Mouse (Mus musculus): Measurements from ENCODE around the gene Tcp10c.
"Not testable (repeated sequence)": the region's sequence is repeated elsewhere in the genome, so short reads cannot be mapped to it uniquely, and the experiment has no call there.

The Tcp10c gene

DNA sequence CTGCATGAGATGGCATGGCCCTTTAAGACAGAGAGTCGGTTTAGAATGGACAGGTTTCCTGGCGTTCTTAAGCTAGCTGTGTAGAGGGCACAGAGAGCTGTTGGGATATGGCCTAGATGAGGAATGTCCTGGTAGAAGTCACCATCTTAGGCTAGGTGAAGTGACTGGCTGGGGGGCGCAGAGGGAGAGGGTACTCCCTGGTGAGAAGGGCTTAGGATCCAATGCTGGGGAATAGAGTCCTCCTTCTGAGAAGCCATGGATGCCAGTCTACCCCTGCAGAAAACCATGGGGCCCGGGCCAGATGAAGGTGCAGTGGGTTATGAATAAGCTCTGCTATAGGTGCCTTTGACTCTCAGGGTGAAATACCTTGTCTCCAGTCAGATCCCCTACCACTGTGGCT, at the start of gene Tcp10c:
TSS of gene Tcp10c (plus strand) at position 52 of the 400 bp plus-strand sequence.
- not testable (repeated sequence) for DNase-seq

DNA sequence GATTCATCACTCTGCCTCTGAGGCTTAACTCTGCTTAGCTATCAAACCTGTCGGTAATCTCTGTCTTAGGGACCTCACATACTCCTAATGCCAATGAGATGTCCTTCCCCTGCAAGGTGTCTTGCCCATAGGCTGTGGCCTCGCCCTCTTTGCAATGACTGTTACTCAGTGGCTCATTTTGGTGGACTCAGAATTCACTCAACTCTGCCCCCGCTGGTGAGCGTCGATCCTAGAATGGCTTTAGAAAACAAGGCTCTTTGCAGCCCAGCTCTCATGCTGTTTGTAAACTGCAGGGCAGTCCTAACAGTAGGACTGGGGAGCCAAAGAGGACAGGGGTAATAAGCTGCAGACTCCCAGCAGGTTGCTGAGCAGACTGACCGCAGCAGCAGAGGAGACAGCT, 46.5 kb upstream of the Tcp10c start:
- DNase-seq, result peak; percentile 44

DNA sequence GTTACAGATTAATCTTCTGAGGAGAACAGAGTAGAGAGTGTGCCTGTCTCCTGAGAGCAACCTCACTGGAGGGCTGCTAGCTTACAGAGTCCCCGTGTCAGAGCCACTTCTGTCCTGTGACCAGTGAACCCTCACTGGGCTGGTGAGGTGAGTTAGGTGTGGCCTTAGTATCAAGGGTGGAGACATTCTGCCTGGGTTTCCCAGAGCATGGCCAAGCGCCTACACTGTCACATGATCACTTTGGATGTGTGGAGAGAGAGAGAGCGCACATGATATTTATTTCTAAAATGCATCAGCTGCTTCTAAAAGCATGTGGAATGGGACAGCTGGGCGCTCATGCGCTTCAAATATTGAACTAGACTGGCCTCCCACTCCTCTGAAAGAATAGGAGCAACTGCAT, 46.0 kb upstream of the Tcp10c start:
- DNase-seq, result not testable (repeated sequence)

DNA sequence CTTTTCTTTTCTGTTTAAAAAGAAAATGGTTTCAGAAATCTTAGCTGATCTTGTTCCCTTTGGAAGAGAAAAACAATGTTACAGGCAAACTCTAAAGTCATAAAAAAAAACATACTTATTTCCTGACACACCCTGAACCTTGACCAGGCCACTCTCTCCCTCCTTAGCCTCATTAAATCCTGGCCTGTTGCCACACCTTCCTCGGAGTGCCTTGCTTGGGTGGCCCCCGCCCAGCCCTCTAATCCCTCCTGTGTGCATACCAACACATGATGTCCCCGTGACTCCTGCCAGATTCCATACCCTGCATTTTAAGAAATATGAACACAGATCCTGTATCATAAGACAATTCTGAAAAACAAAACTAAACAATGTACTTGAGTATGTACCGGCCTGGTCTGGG, 45.6 kb upstream of the Tcp10c start:
- DNase-seq, result not testable (repeated sequence)

DNA sequence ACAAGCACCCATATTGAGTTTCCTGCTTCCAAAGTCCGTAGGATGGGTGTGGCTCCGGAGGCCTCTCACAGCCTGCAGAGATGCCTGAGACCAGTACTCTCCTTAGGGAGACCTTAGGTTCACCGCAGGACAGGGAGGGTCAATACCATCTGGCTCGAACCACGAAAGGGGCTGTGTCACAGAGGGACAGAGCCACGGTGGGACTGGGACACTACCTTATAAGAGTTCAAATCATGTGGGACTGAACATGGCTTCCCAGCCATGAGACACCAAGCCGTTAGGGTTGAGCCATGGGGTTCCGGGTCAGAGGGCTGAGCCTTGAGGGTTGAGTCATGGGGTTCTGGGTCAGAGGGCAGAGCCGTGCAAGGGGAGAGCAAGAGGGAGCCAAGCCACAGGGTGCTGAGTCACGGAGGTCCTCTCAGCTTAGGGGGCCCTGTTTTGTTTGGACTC, 45.2 kb upstream of the Tcp10c start:
- DNase-seq, result not testable (repeated sequence)

DNA sequence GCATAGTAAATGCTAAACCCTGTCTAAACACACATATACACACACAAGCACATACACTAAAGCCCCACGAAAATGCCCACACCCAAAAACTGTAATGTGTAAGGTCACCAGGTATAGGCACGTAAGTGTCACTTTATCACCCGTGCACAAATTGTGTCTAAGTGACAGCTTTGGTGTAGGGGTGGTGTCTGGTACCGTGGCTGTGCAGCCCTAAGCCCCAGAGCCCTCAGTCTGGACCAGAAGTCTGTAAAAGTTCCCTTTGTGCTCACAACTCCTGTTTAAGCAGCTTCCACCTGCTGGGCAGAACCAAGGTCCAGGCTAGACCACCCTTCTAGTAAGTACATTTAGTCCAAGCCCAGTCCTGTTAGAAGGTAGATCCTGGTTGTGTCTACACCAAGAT, 24.4 kb upstream of the Tcp10c start:
- not testable (repeated sequence) for DNase-seq

DNA sequence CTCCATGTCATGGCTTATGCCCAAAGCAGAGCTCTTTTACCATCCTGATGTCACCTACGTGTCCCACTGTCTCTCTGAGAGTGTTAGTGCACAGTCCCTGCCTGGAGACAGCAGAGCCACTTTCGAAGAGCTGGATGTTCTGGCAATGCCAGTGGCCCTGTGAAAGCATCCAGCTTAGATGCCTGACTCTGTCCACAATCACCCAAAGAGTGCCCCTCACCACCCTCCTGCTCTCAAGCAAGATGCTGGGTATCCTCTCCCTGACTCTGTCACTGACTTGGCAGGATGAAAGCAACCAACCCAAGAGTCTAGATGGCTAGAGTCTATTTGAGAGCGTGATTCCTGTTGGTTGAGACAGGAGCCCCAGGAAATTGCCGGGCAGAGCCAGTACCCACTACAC, 23.2 kb upstream of the Tcp10c start:
- DNase-seq, result not testable (repeated sequence)

DNA sequence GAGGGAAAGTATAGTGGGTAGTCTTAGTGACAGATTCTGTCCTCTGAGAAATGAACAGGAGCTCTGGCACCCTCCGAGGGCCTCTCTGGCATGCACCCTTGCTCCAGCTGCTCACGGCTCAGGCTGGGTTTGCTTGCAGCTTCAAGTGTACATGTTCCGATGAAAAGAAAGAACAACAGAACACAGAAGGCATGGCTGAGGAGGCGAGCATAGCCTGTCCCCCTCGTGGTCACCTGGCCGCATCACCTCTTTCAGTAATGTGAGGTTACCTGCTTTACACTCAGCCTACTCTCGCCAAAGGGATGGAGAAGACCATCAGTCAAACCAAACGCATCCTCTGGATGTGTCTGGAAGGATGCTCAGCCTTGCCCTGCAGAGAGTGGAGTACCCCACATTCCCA, 21.9 kb upstream of the Tcp10c start:
- DNase-seq, result not testable (repeated sequence)

DNA sequence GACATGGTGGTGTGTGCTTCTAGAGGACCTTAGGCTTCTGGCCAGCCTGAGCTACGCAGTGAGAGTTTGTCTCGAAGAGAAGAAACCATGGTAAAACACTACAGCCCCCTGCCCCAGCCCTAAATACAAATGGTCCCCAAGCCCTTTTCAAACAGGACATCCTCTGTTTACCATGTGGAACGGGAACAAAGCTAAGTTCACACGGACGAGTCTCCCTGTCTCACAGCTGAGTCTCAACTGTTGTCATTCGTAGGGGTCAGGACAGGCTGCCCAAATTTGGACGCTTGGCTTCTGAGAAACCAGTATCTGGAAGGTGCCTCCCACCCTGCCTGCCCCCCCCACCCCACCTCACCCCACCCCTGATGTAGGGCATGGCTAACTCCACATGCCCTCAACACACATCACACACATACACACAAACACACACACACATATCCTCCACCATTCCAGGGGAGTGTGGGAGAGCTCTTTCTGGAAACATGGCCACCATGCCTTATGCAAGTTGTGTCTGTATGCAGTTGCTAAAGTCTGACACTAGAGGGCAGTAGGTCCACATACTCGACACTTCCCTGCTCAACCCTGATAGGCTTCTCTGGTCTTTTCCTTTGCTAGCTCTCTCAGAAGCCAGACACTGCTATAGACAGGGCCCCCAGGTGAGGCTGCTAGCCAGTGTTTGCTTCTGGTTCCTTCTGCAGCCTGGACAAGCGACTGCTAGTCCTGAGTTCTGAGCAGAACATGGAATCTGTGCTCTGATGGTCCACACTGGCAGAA, 17.2 kb upstream of the Tcp10c start:
- peak; percentile 18 for DNase-seq

DNA sequence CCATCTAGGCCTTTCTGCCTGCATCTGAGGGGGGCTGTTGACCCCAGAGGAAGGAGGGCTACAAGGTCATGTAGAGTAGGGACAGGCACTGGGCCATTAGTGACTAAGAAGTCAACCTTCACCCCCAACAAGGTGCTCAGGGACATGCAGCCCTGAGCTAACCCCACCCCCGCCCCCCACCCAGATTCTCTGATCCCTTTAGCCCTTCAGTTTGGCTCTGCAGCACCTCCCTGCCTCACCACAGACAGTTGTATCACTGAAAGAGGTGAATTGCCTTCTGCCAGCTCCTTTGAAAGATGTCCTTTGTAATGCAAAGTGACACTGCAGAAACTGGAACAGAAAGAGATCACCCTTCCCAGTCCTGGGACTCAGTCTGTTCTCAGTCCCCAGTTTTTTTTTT, 16.4 kb upstream of the Tcp10c start:
- DNase-seq, result not testable (repeated sequence)

DNA sequence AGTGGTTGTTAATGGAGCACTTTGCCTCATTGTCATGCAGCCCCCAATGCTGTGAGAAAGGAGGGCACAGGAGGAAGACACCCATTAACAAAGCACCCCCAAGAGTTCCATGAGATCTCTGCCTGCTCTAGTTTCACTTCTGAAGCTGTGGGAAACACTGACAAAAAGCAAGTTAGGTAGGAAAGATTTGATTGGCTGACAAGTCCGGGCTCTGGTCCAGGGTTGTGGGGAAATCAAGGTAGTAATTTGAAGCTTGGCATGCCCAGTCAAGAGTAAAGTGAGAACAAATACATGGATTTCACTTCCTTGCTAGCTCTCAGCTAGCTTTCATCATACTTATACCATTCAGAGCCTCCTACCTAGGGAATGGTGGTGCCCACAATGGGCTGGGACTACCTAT, 14.3 kb upstream of the Tcp10c start:
- not testable (repeated sequence) for DNase-seq

DNA sequence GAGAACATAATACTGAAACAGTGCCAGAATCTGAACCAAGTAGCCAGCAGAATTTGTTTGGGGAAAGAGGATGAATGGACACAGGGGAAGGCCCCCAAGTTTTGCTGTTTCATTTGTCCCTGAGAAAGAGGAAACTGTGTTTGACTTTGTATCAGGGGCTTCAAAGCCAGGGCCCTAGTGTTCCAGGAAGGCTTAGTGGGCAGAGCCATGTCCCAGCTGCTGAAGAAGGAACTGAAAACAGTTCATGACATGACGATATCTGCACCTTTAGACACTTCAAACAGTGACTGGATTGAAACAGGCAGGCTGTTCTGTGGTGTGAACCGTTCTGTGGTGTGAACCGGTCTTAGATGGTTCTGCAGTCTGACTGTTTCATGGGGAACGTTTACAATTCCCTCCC, 8.4 kb upstream of the Tcp10c start:
- DNase-seq, result not testable (repeated sequence)

DNA sequence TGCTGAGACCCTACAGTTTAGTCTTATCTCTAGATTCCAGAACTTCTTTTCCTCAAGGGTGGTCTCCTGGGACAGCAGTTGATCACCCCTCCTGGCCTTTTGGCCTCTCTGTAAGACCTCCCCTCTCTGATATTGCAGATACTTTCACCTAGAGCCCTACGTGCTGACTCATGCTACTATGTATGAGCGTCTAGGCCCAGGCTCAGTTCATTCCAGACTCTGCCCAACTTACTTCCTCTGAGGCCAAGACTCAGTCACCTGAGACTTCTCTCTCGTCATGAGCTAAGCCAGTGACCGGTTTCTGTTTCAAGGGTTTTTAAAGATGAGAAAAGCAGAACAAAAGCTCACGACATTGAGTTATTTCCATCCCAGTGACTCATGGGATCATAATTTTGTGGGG, 4.8 kb upstream of the Tcp10c start:
- not testable (repeated sequence) for DNase-seq

DNA sequence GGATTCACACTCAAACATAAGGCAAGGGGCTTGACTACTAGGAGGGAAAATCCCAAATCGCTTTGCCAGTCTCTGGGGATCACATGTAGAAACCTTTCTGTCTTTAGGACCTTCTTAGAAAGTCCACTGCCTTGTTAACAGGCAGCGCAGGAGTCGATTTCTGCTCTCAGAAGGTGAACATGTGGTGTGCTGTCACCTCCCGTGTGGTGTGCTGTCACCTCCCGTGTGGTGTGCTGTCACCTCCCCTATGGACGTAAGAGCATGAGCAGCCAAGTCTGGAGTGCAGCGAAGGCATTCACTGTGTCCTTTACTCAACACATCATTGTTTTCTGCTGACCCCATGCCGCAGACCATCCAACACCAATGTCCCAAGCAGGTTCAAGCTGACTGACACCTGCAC, 1.1 kb upstream of the Tcp10c start:
- DNase-seq, result not testable (repeated sequence)

DNA sequence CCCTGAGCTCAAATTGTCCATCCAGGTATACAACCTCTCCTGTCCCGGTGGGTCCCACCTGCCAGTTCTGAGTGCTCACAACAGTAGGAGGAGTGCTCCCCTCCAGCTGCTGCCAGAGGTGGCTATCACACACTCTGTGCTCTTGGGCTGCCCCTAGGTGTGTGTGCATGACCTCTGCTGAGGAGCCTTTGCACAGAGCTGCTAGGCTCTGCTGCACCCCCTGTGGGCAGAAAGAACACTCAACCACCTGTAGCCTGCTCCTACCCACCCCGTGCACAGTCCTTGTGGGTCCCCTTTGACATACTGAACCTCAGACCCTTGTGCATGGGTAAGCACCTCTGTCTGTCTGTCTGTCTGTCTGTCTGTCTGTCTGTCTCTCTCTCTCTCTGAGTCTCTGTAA, 8.1 kb downstream of the Tcp10c start:
- DNase-seq, result not testable (repeated sequence)

DNA sequence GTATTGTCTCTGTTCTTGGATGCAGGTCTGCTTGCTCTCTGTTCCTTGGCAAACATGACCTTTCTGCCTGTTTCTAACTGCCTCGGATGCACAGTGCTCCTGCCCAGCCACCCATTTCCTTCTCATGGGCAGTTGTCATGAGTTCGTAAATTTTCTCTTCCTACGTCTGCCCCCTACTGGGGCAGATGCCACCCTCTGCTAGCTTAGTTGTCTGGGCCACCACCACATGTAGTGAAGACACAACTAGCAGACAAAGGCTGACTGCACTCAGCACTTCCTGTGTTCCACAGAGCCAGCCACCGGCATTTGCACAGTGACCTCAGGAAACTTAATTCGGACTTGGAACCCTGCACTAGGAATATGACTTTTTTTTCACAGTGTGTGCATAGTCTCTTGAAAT, 9.4 kb downstream of the Tcp10c start:
- DNase-seq, result not testable (repeated sequence)

DNA sequence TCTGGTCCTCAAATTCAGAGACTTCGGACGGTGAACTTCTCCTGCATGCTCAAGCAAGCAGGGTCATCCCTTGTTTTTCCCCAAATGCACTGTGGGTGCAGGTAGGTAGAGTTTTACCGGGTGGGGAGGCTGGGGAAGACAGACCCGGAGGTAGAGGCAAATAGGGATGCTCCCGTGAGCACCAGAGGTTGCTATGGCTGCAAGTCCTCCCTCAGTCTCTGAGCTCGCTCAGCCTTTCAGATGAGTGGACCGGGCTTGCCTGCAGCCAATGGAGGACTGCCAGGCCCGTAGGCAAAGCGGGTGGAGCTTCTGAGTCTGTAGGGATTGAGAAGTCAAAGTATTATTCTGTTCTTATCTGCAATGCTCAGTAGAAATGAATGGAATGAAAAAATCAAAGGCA, 9.8 kb downstream of the Tcp10c start:
- not testable (repeated sequence) for DNase-seq

DNA sequence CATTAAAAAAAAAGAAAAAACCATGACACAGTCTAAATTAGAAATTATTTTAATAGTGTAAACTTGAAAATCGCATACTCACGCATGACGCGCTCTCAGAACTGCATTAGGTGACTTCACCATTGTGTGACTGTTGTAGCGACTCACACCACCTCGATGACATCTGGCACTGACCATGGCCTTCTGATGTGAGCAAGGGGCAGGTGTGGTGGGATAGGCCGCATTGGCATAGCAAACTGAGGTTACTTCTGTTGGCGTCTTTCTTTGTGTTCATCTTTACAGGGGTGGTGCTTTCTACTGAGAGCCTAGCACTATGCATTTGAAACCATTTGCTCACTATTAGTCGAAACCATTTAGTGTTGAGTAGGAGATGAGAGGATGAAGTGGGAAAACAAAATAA, 12.8 kb downstream of the Tcp10c start:
- not testable (repeated sequence) for DNase-seq

DNA sequence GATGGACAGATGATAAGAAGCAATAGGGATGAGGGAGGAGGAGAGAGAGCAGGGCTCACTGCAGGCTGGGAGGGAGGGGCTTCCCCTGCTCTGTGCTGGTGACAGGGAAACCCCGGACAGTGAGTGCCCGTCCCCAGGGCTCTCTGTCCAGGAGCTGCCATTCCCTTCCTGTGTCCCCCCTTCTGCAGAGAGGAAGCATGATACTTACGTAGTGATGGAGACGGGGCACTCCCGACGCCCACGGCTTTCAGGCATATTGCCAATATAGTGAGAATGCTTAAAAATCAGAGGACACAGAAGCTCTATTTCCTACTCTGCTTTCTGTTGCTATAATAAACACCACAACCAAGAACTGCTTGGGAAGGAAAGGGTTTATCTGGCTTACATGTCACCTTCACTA, 14.3 kb downstream of the Tcp10c start:
- DNase-seq, result not testable (repeated sequence)

DNA sequence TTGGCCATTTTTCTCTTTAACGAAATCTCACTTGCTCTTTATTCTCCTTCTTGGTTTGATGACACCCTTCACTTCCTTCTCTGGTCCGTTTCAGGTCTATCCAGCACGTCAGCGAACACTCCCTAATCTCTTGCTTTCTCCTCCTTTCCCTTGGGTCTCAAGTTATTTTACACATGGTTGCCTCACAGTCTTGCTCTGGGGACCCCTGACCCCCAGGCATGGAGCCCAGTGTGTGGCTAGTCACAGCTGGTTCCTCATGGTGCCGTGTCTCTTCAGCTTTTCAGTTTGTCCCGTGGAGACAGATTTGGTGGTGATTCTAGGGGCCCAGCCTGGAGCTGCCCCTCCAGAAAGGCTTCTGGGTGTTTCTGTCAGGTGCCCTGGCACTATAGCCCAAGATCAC, 16.4 kb downstream of the Tcp10c start:
- not testable (repeated sequence) for DNase-seq

DNA sequence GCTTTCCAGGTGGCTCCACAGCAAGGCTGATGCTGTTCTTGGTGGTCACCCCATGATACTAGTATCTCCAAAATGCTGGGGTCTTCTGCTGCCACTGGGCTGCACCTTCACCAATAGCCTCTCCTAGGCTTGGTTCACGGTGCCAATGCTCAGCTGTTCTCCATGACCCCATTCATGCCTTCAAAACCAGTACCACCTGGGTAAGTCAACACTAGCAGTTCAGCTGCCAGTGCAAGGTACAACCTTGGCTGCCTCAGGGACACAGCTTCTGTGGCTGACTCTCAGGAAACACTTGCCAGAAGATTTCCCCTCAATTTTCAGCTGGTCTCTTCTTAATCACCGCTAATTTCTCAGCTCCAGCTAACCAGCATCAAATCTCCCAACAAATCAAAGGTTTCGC, 24.0 kb downstream of the Tcp10c start:
- DNase-seq, result not testable (repeated sequence)

DNA sequence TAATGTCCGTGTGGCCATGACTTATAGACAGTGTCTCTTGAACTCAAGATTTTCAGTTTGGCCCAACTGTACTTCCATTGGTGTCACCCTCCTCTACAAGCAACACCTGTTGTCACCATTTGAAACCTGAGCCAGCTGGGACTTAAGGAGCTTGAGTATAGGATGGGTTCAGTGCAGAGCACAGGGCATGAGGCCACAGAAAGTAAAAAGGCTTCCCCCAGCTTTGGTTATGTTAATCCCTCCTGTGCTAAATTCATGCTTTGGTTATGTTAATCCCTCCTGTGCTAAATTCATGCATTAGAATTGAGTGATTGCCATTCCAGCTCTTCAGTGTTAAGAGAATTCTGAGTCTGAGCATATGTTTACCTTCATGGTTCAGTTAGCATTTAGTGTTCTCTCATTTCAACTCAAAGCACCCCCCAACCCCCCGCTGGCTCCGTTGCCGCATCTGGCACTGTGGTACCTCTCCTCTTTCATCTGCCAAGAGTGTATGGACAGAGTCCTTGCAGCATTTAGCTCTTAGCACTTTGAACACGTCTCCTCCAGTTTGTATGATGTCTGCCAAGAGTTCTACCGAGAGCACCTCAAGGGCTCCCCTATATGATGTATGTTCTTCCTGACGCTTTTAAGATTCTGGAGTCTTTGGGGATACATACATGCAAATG, 25.7 kb downstream of the Tcp10c start:
- DNase-seq, result not testable (repeated sequence)

DNA sequence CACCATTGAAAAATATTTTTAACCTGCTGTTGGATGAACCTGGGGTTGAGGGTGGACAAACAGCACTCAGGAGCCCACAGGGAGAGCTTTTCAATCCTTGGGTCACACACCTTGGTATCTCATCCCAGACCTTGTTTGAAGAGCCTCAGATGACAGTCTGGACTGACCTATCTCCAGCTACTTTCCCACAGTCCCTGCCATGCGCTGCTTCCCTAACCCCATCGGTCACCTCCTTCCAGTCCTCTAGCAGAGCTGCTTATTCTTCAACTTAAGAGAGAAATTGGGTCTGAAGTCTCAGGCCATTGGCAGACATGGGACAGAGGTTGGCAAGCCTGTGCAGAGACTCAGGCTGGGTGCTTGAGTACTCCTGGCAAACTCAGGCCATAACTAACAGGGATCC, 26.9 kb downstream of the Tcp10c start:
- DNase-seq, result not testable (repeated sequence)

DNA sequence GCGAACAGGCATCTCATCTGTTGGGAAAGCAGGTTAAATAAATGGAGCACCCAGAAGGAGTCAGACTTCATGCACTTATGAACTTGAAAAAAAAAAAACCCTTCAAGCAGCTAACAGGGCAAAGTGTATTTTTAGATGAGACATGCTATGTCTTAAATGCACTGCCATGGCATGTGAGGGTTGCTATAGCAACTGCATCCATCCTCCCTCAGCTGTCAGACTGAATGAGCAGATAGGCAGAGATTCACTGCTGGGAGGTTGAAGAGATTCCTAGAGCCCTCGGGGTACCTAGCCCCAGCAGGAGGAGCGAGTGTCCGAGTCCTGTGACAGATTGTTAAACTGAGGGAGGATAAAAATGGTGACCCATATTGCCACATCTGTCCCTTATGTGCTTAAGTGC, 36.6 kb downstream of the Tcp10c start:
- DNase-seq, result not testable (repeated sequence)
